Mouse (Mus musculus) bone marrow, adult 2 months (tissue): ENCODE measurements at regions not wholly inside any gene's neighbourhood (a gene's known extent, or its start where the extent isn't known, plus 50 kb on each side); places are given as distances from the start of the nearest gene placed in this dataset.

Experiments
- H3K27ac ChIP-seq: fragments of 200-500 bp; 2 replicates; pipeline ENCODE4 v1.5.1; 2012; ENCODE audit warnings: low read depth, mild to moderate bottlenecking, control low read depth, inconsistent platforms, low read length; ENCODE audit not compliant: control insufficient read depth, poor library complexity, insufficient read depth
- H3K4me1 ChIP-seq: fragments of 200-500 bp; 2 replicates; pipeline ENCODE4 v1.6.1; 2011; ENCODE audit warnings: low read length; ENCODE audit not compliant: control insufficient read depth, insufficient read depth
- H3K4me3 ChIP-seq: fragments of 200-500 bp; replicated peaks from 2 replicates; pipeline ENCODE3; 2011; ENCODE audit warnings: mild to moderate bottlenecking, low read depth, low read length, control low read depth; ENCODE audit not compliant: control insufficient read depth
- CTCF ChIP-seq: fragments of 200-500 bp; IDR thresholded peaks from 2 replicates; pipeline ENCODE4 v1.5.1; 2011; ENCODE audit warnings: low read length, control low read depth; ENCODE audit not compliant: control insufficient read depth, insufficient read depth
- POLR2A ChIP-seq: fragments of 200-500 bp; IDR thresholded peaks from 2 replicates; pipeline ENCODE4 v1.6.1; 2011; ENCODE audit warnings: low read depth, mild to moderate bottlenecking, control low read depth, low read length, borderline replicate concordance; ENCODE audit not compliant: control insufficient read depth
- WGBS: fragments of 180-500 bp; shearing (Covaris S2); methylation state at CpG from one replicate; pipeline ENCODE4 v1.1.7; 2018; 5-methylcytosine and 5-hydroxymethylcytosine counted together

DNA sequence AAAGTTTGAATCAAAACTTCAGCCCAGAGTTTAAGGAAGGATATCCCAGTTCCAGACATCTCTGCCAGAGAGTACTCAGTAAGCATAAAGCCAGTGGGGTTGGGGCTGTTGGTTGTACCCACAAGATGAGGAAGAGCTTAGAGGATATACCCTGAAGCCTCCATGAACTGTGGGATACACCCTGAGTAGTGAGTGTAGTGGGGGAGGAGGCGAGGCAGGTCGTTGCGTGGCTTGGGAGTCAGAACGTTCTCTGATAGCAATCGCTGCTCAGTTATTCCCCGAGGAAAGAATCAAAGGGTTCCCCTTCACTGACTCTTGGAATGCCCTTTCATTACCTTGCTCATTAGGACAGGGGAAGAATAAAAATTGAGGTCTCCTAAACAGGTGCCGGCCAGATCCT, 226.1 kb downstream of the Emx2 start:
- 81% methylated on average over 7 of the region's 7 CpGs for WGBS
- H3K4me3 ChIP-seq = no peak overlapping the region
- H3K27ac ChIP-seq = no peak overlapping the region
- no peaks in the 10 kb centered on the region for H3K4me1 ChIP-seq
- TF ChIP-seq POLR2A = no peak
- no peak for TF ChIP-seq CTCF

- H3K27ac ChIP-seq = no peak overlapping the region
- no peaks in the 10 kb centered on the region for H3K4me1 ChIP-seq
- WGBS = 81% methylated on average over 19 of the region's 19 CpGs
- no peak overlapping the region for H3K4me3 ChIP-seq
- TF ChIP-seq CTCF (no peak), POLR2A (no peak)
Observed at GRCm38 (mm10) chr19:59685826-59686717, 227.9 kb downstream of the Emx2 start.

GRCm38 (mm10) chr19:59687206-59687605, 229.0 kb downstream of the Emx2 start:
- H3K27ac ChIP-seq = no peak overlapping the region
- TF ChIP-seq CTCF = no peak
- no peak for TF ChIP-seq POLR2A
- 81% methylated on average over 7 of the region's 7 CpGs for WGBS

DNA sequence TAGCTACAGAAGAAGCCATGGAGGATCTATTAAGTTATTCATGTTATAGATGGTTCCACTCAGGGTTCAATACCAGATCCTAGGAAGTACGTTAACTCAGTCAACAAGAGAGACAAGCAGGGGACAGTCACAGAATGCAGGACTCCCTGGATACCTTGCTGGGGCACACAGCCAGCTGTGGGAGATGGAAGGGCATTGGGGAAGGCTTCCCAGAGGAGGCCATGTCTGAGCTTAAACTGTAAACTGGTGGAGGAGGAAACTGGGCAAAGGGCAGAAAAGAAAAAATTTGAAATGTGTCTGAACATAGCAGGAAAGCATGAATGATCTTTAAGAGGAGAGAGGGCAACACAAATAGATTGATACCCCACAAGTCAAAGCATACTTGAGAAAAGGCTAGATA, 229.5 kb downstream of the Emx2 start:
- 74% methylated on average over 1 of the region's 1 CpGs for WGBS
- Histone ChIP-seq H3K27ac (no peak overlapping the region), H3K4me1 (no peaks in the 10 kb centered on the region), H3K4me3 (no peak overlapping the region)
- no peak for TF ChIP-seq POLR2A
- TF ChIP-seq CTCF = no peak

More at GRCm38 (mm10) chr19:59687206-59687605, 229.0 kb downstream of the Emx2 start:
- no peaks in the 10 kb centered on the region for H3K4me1 ChIP-seq
- H3K4me3 ChIP-seq = no peak overlapping the region

DNA sequence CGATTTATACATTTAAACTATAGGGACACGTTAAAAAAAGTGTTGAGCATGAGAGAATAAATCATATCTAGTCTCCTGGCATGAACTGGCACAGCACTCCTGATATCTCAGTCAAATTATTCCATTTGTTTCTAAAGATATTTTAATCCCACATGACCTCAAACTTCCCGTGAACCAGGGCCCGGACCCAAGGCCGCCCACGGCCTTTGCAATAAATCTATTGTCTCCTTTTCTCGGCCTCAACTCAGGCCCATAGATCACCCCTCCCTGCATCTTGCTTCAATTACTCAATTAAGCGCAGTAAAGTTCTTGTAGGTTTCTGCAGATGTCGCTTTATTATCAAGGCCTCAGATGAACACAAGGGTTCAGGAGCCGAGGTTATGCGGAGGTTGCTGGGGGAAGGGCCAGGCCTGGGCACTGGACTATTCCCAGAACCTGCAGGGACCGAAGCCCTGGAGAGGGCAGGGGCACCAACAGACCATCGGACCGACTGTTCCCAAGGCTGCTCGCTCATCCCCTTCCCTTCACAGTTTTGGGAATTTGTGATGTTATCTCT, 233.4 kb downstream of the Emx2 start:
- Histone ChIP-seq H3K4me1 (no peaks in the 10 kb centered on the region), H3K27ac (no peak overlapping the region), H3K4me3 (no peak overlapping the region)
- 77% methylated on average over 15 of the region's 15 CpGs for WGBS
- TF ChIP-seq CTCF = no peak
- no peak for TF ChIP-seq POLR2A

- no peak overlapping the region for H3K4me3 ChIP-seq
- 73% methylated on average over 5 of the region's 5 CpGs for WGBS
Observed at GRCm38 (mm10) chr19:59697628-59698027, 239.5 kb downstream of the Emx2 start.

GRCm38 (mm10) chr19:59700187-59700586, 242.0 kb downstream of the Emx2 start:
- Histone ChIP-seq H3K4me1 (no peaks in the 10 kb centered on the region), H3K4me3 (no peak overlapping the region), H3K27ac (no peak overlapping the region)
- WGBS = 58% methylated on average over 3 of the region's 3 CpGs
- TF ChIP-seq CTCF (no peak), POLR2A (no peak)

More at GRCm38 (mm10) chr19:59697628-59698027, 239.5 kb downstream of the Emx2 start:
- Histone ChIP-seq H3K27ac (no peak overlapping the region), H3K4me1 (no peaks in the 10 kb centered on the region)
- TF ChIP-seq POLR2A = no peak

DNA sequence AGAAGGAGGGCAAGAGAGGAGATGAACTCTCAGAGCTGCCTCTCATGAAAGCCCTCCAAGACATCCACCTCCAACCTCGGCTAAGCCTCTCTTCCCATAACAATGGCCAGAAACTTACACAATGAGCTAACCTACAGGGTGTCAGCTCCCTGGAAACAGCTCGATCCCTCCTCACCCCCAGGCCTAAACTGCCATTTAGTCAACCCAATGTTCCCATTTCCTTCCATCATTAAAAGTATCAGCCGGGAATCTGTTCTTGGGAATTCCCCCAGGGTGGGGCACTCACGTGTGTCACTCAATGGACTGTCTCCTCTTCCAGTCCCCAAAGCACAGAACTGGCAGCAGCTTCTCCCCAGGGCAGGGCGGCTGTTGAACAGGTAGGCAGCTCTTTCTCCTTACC, 236.3 kb downstream of the Rab11fip2 start:
- no peaks in the 10 kb centered on the region for H3K4me1 ChIP-seq
- H3K27ac ChIP-seq = no peak overlapping the region
- 70% methylated on average over 5 of the region's 5 CpGs for WGBS
- H3K4me3 ChIP-seq = no peak overlapping the region
- TF ChIP-seq POLR2A (no peak), CTCF (no peak)

- WGBS = 44% methylated on average over 2 of the region's 2 CpGs
Observed at GRCm38 (mm10) chr19:59709180-59709579, 234.3 kb downstream of the Rab11fip2 start.

More at GRCm38 (mm10) chr19:59709180-59709579, 234.3 kb downstream of the Rab11fip2 start:
- TF ChIP-seq CTCF (no peak), POLR2A (no peak)
- H3K4me3 ChIP-seq = no peak overlapping the region
- H3K27ac ChIP-seq = no peak overlapping the region
- no peaks in the 10 kb centered on the region for H3K4me1 ChIP-seq
